In genomic region chr10:79580811-79581210, GRCm38 (mm10) we compare ENCODE assay signal across 9 mouse cellular contexts. TPM values are rescaled to one million over a fixed set of nuclear protein-coding genes. Genes with fewer than 3 reads are reported as not detected.
DNase-seq lines count a peak whose midpoint lies in the region; ATAC-seq and TF ChIP-seq lines count a peak whose summit lies in the region.
"Had no signal": no experiment of that assay in that cellular context is flagged by ENCODE, and none has a peak within 500 bp of the region (broad histone marks: within the 10 kb centered on the region; RNA-seq: fewer than 3 reads in every experiment).

No protein-coding gene starts in this region.

- H3K36me3 ChIP-seq in forebrain, embryonic 10.5 days (replicated peaks) = no peaks in the 10 kb centered on the region
- H3K36me3 ChIP-seq in forebrain, embryonic 16.5 days (ENCODE audit: control insufficient read depth, insufficient read depth) = no peaks in the 10 kb centered on the region
- no peaks in the 10 kb centered on the region for H3K36me3 ChIP-seq in hindbrain, postnatal 0 days (ENCODE audit: insufficient read depth, low read length)
- H3K36me3 ChIP-seq: neural tube, embryonic 13.5 days had no signal

- H3K27me3 ChIP-seq in forebrain, embryonic 10.5 days (ENCODE audit: poor library complexity, severe bottlenecking) = peaks cover 18% of the 10 kb centered on the region
- no peaks in the 10 kb centered on the region for H3K27me3 ChIP-seq in forebrain, embryonic 16.5 days (replicated peaks; ENCODE audit: control insufficient read depth, insufficient read depth, low read length)
- no peaks in the 10 kb centered on the region for H3K27me3 ChIP-seq in hindbrain, postnatal 0 days (ENCODE audit: insufficient read depth, low read length)
- H3K27me3 ChIP-seq: neural tube, embryonic 13.5 days had no signal

- H3K9me3 ChIP-seq in forebrain, embryonic 10.5 days = no peaks in the 10 kb centered on the region; the same call in 1 of the 2 replicates
- H3K9me3 ChIP-seq in forebrain, embryonic 16.5 days (ENCODE audit: control insufficient read depth, low read length) = 0 out of 2 replicates have a peak, but pooled peaks cover 3% of the 10 kb centered on the region
- no peaks in the 10 kb centered on the region for H3K9me3 ChIP-seq in hindbrain, postnatal 0 days (ENCODE audit: low read length)
- H3K9me3 ChIP-seq: neural tube, embryonic 13.5 days had no signal

- H3K4me3 ChIP-seq in forebrain, embryonic 10.5 days = no peak overlapping the region
- H3K4me3 ChIP-seq in forebrain, embryonic 16.5 days (replicated peaks; ENCODE audit: low read length) = no peak overlapping the region
- H3K4me3 ChIP-seq in lung, adult 2 months (replicated peaks; ENCODE audit: extremely low read depth, low read depth, low read length) = no peak overlapping the region
- H3K4me3 ChIP-seq in hindbrain, postnatal 0 days (ENCODE audit: low read length) = no peak overlapping the region
- H3K4me3 ChIP-seq: neural tube, embryonic 13.5 days had no signal

- no peak overlapping the region for H3K4me2 ChIP-seq in forebrain, embryonic 16.5 days (ENCODE audit: low read length)
- no peak overlapping the region for H3K4me2 ChIP-seq in hindbrain, postnatal 0 days (ENCODE audit: low read depth, low read length)
- H3K4me2 ChIP-seq: neural tube, embryonic 13.5 days had no signal

- no peak for ATAC-seq in forebrain, embryonic 16.5 days
- ATAC-seq in hindbrain, postnatal 0 days = no peak

- H3K9ac ChIP-seq in forebrain, embryonic 16.5 days (replicated peaks; ENCODE audit: low read depth, low read length) = no peak overlapping the region
- no peak overlapping the region for H3K9ac ChIP-seq in hindbrain, postnatal 0 days (replicated peaks; ENCODE audit: low read length)
- H3K9ac ChIP-seq: neural tube, embryonic 13.5 days had no signal

- WGBS in forebrain, embryonic 10.5 days = 41% methylated on average over 6 of the region's 6 CpGs
- 45% methylated on average over 6 of the region's 6 CpGs for WGBS in forebrain, embryonic 16.5 days
- WGBS in lung, adult 2 months = 47% methylated on average over 6 of the region's 6 CpGs
- 46% methylated on average over 6 of the region's 6 CpGs for WGBS in hindbrain, postnatal 0 days

- TF ChIP-seq CTCF in lung, adult 2 months (IDR thresholded peaks at IDR 0.05; ENCODE audit: insufficient read depth, low read length) = peak; percentile 37; the same call in 1 of the 2 replicates
- TF ChIP-seq CTCF in hindbrain, postnatal 0 days (IDR thresholded peaks at IDR 0.05; ENCODE audit: low read depth) = peak; percentile 77

- H3K27ac ChIP-seq in forebrain, embryonic 10.5 days = no peak overlapping the region
- H3K27ac ChIP-seq in forebrain, embryonic 16.5 days (ENCODE audit: low read length) = no peak overlapping the region
- no peak overlapping the region for H3K27ac ChIP-seq in hindbrain, postnatal 0 days
- H3K27ac ChIP-seq: neural tube, embryonic 13.5 days had no signal

- no peak for TF ChIP-seq POLR2A in lung, adult 2 months (IDR thresholded peaks at IDR 0.05; ENCODE audit: borderline replicate concordance, extremely low read depth, low read depth, low read length)

- DNase-seq in forebrain, embryonic 10.5 days (ENCODE audit: extremely low spot score, low spot score) = peak; percentile 58
- DNase-seq in lung, adult 2 months = no peak
- DNase-seq in lung, adult 18-20 months = no peak
- DNase-seq in T-cell, adult 2 months (ENCODE audit: low spot score) = peak; percentile 5
- peak; percentile 76 for DNase-seq in hindbrain, postnatal 0 days (ENCODE audit: low spot score)
- DNase-seq in mesoderm, embryonic 11.5 days (ENCODE audit: low read depth, low spot score) = peak; percentile 69
- no peak for DNase-seq in gastrocnemius, postnatal 25 days

- peaks cover 12% of the 10 kb centered on the region for H3K4me1 ChIP-seq in forebrain, embryonic 10.5 days
- no peaks in the 10 kb centered on the region for H3K4me1 ChIP-seq in forebrain, embryonic 16.5 days (replicated peaks; ENCODE audit: control insufficient read depth, insufficient read depth, low read length)
- no peaks in the 10 kb centered on the region for H3K4me1 ChIP-seq in lung, adult 2 months (ENCODE audit: control insufficient read depth, insufficient read depth, low read length)
- H3K4me1 ChIP-seq in hindbrain, postnatal 0 days (ENCODE audit: insufficient read depth, low read length) = no peaks in the 10 kb centered on the region
- H3K4me1 ChIP-seq: neural tube, embryonic 13.5 days had no signal

RNA-seq across cellular contexts. Expression of gene Theg, which starts 6.3 kb away (rescaled TPM):
- polyA plus RNA-seq in forebrain, embryonic 10.5 days (2016; fragmentation: Nextera tagmentation; extraction: Ambion mirVana) = not detected in 2 replicates
- not detected in 2 replicates for polyA plus RNA-seq in forebrain, embryonic 16.5 days (2015; fragmentation: Nextera tagmentation; extraction: Ambion mirVana)
- polyA plus RNA-seq in lung, adult 2 months (2012; rRNA removed) = not detected in 2 replicates
- not detected in 2 replicates for total RNA-seq in hindbrain, postnatal 0 days (2014; rRNA removed)
- polyA plus RNA-seq in hindbrain, postnatal 0 days (2015; fragmentation: Nextera tagmentation; extraction: Ambion mirVana) = not detected in 2 replicates
- not detected for total RNA-seq in gastrocnemius, postnatal 25 days (2021)
- polyA plus RNA-seq: neural tube, embryonic 13.5 days had no signal

RNA-seq across cellular contexts. Expression of gene Mier2, which starts 25.8 kb away (rescaled TPM):
- 65.0 and 73.5 TPM in 2 replicates for polyA plus RNA-seq in forebrain, embryonic 10.5 days (2016; fragmentation: Nextera tagmentation; extraction: Ambion mirVana)
- polyA plus RNA-seq in forebrain, embryonic 16.5 days (2015; fragmentation: Nextera tagmentation; extraction: Ambion mirVana) = 59.8 and 68.5 TPM in 2 replicates
- 62.5 and 71.8 TPM in 2 replicates for polyA plus RNA-seq in lung, adult 2 months (2012; rRNA removed)
- total RNA-seq in hindbrain, postnatal 0 days (2014; rRNA removed) = 115 and 126 TPM in 2 replicates
- polyA plus RNA-seq in hindbrain, postnatal 0 days (2015; fragmentation: Nextera tagmentation; extraction: Ambion mirVana) = 36.3 and 37.5 TPM in 2 replicates
- total RNA-seq in gastrocnemius, postnatal 25 days (2021) = 10 to 100 TPM; 12.6 to 14.8 TPM

RNA-seq across cellular contexts. Expression of gene C2cd4c, which starts 33.0 kb away (rescaled TPM):
- not detected in 2 replicates for polyA plus RNA-seq in forebrain, embryonic 10.5 days (2016; fragmentation: Nextera tagmentation; extraction: Ambion mirVana)
- 0.25 and 0.32 TPM in 2 replicates for polyA plus RNA-seq in forebrain, embryonic 16.5 days (2015; fragmentation: Nextera tagmentation; extraction: Ambion mirVana)
- not detected in 2 replicates for polyA plus RNA-seq in lung, adult 2 months (2012; rRNA removed)
- 31.9 and 37.6 TPM in 2 replicates for total RNA-seq in hindbrain, postnatal 0 days (2014; rRNA removed)
- polyA plus RNA-seq in hindbrain, postnatal 0 days (2015; fragmentation: Nextera tagmentation; extraction: Ambion mirVana) = 1.0 and 1.1 TPM in 2 replicates
- not detected for total RNA-seq in gastrocnemius, postnatal 25 days (2021)

RNA-seq across cellular contexts. Expression of gene Plpp2, which starts 47.2 kb away (rescaled TPM):
- 26.0 and 28.8 TPM in 2 replicates for polyA plus RNA-seq in forebrain, embryonic 10.5 days (2016; fragmentation: Nextera tagmentation; extraction: Ambion mirVana)
- 9.0 and 11.6 TPM in 2 replicates for polyA plus RNA-seq in forebrain, embryonic 16.5 days (2015; fragmentation: Nextera tagmentation; extraction: Ambion mirVana)
- polyA plus RNA-seq in lung, adult 2 months (2012; rRNA removed) = 27.9 and 30.4 TPM in 2 replicates
- 30.3 and 38.0 TPM in 2 replicates for total RNA-seq in hindbrain, postnatal 0 days (2014; rRNA removed)
- polyA plus RNA-seq in hindbrain, postnatal 0 days (2015; fragmentation: Nextera tagmentation; extraction: Ambion mirVana) = 16.9 and 17.7 TPM in 2 replicates
- 1 to 10 TPM in 1 of 2 experiments, under 1 TPM in 1; 0.84 to 1.2 TPM for total RNA-seq in gastrocnemius, postnatal 25 days (2021)

RNA-seq across cellular contexts. Expression of gene Shc2, which starts 56.9 kb away (rescaled TPM):
- polyA plus RNA-seq in forebrain, embryonic 10.5 days (2016; fragmentation: Nextera tagmentation; extraction: Ambion mirVana) = 9.5 and 12.4 TPM in 2 replicates
- 12.3 and 16.0 TPM in 2 replicates for polyA plus RNA-seq in forebrain, embryonic 16.5 days (2015; fragmentation: Nextera tagmentation; extraction: Ambion mirVana)
- polyA plus RNA-seq in lung, adult 2 months (2012; rRNA removed) = 2.4 and 2.7 TPM in 2 replicates
- 66.2 and 67.9 TPM in 2 replicates for total RNA-seq in hindbrain, postnatal 0 days (2014; rRNA removed)
- polyA plus RNA-seq in hindbrain, postnatal 0 days (2015; fragmentation: Nextera tagmentation; extraction: Ambion mirVana) = 19.8 and 21.3 TPM in 2 replicates
- 1 to 10 TPM; 2.1 to 2.3 TPM for total RNA-seq in gastrocnemius, postnatal 25 days (2021)

Comparison
In these comparisons a context has a peak if more than half of its experiments do, and no peak if none do; other contexts are left out.
1. DNase-seq: peak in forebrain, embryonic 10.5 days (single experiment), T-cell, adult 2 months (single experiment), hindbrain, postnatal 0 days (single experiment) and mesoderm, embryonic 11.5 days (single experiment); none in lung, adult 2 months (single experiment), lung, adult 18-20 months (0 of 2) and gastrocnemius, postnatal 25 days (single experiment).